Mouse (Mus musculus): ENCODE measurements around the gene Gm6993.

The Gm6993 gene

DNA sequence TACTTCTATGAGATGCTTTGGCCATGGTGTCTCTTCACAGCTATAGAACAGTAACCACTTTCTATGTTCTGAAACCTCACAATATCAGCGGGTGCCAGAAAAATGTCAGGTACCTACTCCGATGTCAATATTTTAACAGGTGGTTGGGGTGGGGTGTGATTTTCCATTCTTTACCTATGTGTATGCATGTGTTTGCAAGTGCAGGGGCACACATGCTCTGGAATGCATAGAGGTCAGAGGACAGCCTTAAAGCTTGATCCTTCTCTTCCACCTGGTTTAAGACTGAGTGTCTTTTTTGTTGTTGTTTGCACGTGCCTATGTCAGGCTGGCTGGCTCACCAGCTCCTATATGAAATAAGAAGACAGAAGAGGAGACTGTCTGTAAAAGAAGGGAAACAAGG lies 13.4 kb upstream of the Gm6993 start:
- TF ChIP-seq GATA4 (IDR thresholded peaks at IDR 0.05; ENCODE audit: insufficient replicate concordance, low read length), result no peak

DNA sequence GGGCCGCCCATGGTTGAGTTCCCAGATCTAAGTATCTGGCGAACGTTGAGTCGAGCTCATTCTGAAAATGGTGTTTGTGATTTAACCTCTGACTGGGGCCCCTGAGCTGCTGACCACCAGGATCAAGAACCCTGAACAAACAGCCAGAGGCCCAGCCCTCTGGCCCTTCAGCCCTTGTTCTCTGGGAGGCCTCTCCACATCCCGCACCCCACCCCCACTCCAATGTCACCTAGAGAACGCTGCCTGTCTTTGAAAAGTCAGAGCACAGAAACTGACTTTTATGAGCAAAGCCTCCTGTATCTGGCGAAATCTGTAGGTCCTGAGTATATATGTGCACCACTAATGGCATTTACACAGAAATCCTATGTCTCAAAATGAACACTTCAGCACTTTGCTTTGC lies 11.7 kb upstream of the Gm6993 start:
- TF ChIP-seq GATA4 (IDR thresholded peaks at IDR 0.05; ENCODE audit: insufficient replicate concordance, low read length), result no peak

DNA sequence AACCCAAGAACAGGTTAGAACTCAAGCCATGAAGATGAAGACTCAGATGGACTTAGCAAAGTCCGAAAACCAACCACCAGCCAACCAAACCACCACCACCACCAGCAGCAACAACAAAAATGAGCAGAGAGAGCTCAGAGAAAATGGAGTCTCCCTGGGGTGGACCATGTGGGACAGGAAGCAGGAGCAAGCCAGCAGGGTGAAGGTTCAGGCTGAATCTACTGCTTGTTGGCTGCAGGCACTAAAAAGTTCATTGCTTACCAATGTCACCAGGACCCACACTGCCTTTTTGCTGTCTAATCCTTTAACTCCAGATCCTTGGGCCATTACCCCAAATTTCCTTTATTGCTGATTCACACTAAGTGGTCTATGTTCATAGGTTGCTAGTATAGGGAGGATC lies 7.9 kb upstream of the Gm6993 start:
- no peak for TF ChIP-seq GATA4 (IDR thresholded peaks at IDR 0.05; ENCODE audit: insufficient replicate concordance, low read length)

DNA sequence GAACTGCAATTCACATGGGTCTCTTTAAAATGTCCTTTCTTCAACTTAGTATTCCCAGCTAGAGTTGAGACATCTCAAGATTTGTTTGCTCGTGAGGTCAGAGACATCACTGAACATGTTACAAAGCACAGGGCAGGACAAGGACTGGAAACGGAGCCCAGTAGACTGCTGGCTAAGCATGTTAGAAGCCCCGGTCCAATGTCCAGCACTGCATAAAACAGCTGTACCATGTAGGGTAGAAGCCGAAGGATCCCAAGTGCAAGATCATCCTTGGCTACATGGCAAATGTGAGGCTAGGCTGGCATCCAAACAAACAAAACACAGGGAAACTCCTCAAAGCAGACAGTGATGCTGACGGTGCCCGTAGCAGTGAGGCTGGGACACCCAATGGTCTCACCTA lies 5.6 kb upstream of the Gm6993 start:
- no peak for TF ChIP-seq GATA4 (IDR thresholded peaks at IDR 0.05; ENCODE audit: insufficient replicate concordance, low read length)

DNA sequence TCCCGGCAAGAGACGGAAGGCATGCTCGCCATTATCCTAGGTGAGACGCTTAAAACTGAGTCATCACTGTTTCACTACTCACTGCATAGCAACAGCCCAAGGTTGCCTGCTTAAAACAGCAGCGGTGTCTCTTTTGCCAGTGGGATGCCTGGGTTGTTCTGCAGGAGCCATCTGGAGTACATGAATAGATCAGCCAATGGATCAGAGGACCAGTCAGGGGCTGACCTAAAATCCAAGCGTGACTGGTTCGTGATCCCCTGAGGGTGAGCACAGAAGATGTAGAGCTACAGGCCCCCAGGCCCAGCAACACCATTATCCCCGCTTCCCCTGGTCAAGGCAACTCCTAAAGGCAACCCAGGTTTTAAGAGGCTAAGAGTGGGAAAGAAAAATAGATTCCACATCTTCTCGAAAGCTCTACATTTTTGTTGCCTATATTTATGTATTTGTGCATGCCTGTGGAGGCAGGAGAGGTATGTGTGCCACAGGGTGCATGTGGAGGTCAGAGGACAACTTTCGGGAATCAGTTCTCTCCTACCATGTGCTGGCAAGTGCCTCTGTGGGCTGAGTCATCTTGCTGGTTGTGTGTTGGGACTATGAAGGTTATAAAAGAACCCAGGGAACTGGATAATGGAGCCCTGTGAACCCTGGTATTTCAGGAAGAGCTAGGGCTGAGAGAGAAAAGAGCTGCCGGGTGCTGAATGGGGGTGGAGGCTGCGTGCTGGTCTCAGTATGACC lies 3.5 kb upstream of the Gm6993 start:
- no peak for TF ChIP-seq GATA4 (IDR thresholded peaks at IDR 0.05; ENCODE audit: insufficient replicate concordance, low read length)

DNA sequence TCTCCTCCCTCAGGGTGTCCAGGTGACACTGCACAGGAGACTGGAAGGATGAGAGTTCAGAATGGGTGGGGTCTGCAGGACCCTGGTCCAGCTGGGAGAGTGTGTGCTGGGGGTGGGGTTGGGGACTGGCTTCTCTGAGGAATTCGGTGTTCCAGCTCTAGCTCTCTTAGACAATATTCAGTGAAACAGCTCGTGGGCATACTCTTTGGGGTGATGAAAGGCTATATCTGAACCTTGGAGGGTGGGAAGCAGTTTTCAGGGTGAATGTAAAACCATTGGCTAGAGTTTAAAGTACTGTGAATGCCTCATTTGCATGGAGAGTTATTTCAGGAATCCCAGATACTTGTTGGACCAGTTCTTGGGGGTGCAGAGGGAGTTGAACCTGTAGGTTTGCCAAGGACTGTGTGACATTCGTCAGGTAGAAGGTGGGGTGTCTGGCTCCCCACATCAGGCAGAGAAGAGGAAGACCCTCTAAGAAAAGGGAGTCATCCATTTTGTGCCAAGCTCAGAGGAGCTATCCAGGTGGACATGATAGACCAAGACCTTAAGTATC lies 1.5 kb upstream of the Gm6993 start:
- no peak for TF ChIP-seq GATA4 (IDR thresholded peaks at IDR 0.05; ENCODE audit: insufficient replicate concordance, low read length)

DNA sequence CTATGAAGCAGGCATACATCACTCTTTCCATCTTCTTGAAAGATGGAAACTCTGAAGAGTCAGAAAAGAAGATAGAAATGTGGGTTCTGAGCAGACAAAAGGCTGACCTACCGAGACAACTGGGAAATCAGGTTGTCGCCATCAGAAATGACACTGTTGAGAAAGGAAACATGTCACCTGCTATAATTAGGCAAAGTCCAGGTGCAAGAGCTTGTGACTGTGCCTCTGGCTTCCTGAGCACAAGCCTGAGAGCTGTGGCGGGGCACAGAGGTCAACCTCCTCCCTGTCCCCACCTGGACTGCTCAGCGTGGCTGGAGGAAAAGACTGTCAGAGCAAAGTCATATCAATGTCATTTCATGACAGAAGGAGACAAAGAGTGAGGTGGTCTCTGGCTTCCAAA lies 772 bp upstream of the Gm6993 start:
- TF ChIP-seq GATA4 (IDR thresholded peaks at IDR 0.05; ENCODE audit: insufficient replicate concordance, low read length), result no peak

DNA sequence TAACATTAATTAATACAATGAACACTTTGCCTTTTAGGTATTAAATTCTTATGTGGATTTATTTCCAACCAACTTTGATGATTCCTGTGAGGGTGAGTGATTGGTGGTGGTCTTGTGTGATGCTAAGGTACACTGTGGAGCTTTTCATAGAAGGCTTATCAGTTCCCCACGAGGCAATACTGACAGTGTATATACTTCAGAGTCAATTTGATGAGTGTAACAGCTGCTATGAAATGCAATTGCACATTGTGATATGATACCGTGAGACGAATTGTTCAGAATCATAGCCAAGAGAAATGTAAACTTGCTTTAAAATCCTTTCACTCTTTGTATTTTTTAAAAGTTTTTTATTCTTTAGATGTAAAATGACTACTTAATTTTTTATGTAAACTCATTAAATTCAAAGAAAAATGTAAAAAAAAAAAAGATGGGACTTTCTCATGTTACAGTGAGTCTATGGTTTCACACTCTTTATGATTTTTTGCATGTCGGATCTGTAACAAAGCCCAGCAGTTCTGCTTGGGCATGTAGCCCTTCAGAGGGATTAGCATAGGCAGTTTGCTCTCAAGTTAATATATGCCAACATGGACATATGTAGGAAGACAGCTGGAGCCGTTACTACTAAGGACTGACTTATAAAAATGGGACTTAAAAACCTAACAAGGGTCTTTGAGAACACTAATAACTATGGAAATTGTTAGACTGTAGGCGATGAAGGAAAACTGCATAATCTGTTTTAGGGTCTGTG lies 1.2 kb downstream of the Gm6993 start:
- no peak for TF ChIP-seq GATA4 (IDR thresholded peaks at IDR 0.05; ENCODE audit: insufficient replicate concordance, low read length)

DNA sequence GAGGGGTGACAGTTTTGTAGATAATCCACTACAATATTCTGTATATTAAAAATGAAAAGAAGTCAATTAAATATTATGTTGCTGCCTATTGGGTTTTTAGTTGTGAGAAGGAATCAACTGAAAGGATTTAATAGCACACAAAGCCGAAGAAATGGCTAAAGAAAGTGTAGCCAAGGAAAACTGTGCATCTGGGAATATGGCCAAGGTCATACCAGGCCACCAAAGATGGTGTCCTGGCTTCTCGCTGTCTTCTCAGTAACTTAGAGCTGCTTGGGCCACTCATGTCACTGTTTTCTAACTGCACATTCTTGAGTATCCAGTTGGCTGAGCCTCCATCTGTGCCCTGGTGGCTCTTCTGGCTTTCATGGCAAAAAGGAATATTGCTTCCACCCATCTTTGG lies 3.4 kb downstream of the Gm6993 start:
- no peak for TF ChIP-seq GATA4 (IDR thresholded peaks at IDR 0.05; ENCODE audit: insufficient replicate concordance, low read length)

DNA sequence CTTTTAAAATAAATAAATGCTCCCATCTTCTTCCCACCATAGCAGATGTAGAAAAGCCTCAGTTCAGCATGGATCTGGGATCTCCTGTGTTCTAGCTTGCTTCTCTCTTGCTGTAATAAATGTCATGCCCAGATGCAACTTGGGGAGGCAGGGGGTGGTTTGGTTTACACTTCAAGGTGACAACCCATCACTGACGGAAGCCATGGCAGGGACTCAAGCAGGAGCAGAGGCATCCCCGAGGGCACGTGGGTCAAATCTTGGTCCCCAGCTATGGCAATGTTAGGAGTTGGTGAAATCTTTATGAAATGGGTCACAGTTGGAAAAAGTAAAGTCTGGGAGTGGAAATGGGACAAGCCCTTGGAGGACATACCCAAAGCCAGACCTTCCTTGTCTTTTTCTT lies 4.1 kb downstream of the Gm6993 start:
- TF ChIP-seq GATA4 (IDR thresholded peaks at IDR 0.05; ENCODE audit: insufficient replicate concordance, low read length), result no peak

DNA sequence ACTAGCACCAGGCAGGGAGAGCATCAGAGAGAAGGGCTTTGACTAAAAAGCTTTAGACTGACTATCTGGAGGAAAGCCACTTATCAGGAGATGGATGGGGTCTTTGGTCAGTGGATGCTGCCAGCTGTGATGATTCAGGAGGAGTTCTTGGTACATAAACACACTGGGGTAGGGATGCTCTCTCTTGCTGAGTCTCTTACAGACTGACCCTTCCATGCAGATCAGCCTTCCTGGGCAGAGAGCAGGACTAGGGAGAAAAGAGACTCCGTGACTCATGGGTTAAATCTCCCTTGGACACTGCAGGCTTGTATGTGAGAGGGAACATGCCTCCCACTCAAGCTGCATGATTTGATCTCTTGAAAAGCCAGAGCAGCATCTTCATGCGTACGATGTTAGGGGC lies 5.6 kb downstream of the Gm6993 start:
- no peak for TF ChIP-seq GATA4 (IDR thresholded peaks at IDR 0.05; ENCODE audit: insufficient replicate concordance, low read length)

DNA sequence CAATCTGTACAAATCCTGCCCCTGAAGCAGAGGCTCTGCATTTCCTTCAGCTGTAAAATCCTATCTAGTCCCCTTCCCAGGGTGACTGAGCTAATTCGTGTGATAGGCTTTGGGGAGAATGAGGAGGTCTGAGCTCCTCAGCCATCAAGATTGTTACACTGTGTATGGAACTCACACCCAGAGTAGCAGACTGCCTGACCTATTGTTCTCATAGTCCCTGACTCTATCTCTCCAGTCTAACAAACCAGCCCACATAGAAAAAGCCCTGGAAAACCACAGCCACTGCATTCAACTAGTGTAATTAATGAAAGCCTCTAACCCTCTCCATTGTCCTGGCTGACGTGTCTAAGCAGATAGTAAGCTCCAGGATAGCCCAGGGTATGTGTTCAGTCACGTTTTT lies 6.0 kb downstream of the Gm6993 start:
- TF ChIP-seq GATA4 (IDR thresholded peaks at IDR 0.05; ENCODE audit: insufficient replicate concordance, low read length), result no peak

DNA sequence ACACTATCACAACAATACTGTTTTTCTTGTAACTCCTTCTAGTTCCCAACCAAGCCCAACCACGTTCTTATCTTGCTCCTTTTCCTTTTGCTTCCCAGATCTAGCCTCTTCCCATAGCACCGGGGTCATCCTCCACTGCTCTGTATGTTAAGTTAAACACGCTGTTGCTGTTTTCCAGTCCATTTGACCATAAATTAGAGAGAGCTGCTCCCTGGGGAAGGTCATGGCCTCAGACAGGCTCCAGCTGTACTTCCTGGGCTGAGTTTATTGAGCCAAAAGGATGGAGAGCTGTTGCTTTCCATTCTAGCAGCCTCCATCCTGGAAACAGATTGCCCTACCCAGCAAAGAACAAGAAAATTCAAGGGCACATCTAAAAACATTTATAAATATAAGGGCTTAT lies 7.6 kb downstream of the Gm6993 start:
- TF ChIP-seq GATA4 (IDR thresholded peaks at IDR 0.05; ENCODE audit: insufficient replicate concordance, low read length), result no peak

DNA sequence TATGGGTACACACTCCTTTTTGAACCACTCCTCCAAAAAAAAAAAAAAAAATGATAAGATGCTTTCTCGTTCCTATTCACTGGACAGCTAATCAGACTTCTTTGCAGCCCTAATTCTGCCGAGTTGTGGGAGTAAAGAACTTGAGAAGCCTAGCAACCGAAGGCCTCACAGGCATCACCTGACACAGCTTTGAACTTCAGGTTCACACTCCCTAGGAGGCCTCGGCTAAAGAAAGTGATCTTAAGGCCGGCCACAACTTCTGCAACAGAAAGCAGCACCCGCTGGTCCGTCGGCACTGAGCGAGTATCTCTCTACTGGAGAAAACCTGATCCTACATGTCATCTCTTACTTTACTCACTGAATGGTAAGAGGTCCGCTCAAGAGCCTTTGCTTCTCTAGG lies 8.1 kb downstream of the Gm6993 start:
- no peak for TF ChIP-seq GATA4 (IDR thresholded peaks at IDR 0.05; ENCODE audit: insufficient replicate concordance, low read length)

DNA sequence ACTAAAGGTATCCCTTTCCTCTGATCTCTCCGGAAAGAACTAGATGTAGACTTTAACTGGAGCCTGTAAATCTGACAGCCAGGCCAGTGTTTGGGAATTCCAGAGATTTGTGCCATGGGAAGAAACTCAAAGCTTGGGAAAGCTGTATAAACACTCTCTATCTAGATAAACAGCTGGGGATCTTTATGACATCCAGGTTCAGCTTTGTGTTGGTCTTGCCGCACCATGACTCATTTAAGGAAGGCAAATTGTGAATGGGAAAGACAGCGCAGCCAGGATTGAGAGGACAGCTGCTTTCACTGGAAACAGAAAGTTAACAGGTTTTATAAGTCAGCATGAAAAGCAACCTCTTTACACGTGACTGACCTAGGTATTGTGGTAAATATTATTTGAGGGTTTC lies 11.7 kb downstream of the Gm6993 start:
- TF ChIP-seq GATA4 (IDR thresholded peaks at IDR 0.05; ENCODE audit: insufficient replicate concordance, low read length), result no peak

DNA sequence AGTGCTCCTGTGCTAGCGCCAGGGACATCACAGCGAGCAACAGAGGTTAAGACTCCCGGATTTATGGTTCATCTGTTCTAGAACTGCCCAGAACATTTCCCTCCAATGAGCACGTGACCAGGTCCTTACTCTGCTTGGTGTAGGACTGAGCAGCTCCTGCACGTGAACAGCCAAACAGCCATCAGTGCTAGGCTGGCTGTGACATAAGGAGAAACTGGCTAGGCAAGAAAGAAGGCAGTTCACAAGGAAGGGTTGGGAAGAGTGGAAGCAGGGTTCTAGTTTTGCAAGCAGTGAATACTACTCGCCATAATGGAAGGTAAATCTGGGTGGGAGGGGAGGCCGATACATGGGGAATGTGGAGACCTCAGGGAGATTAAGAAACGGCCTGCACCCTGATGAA lies 14.4 kb downstream of the Gm6993 start:
- TF ChIP-seq GATA4 (IDR thresholded peaks at IDR 0.05; ENCODE audit: insufficient replicate concordance, low read length), result no peak

Data from liver, adult (tissue).